Mouse (Mus musculus) bone marrow macrophage, adult 2 months (primary cell): ENCODE measurements around the gene Olfr718-ps1. TPM values are rescaled to one million over a fixed set of nuclear protein-coding genes. Genes with fewer than 3 reads are reported as not detected.

ENCODE experiments used
- H3K27ac ChIP-seq: 2 replicates; pipeline ENCODE4 v1.5.1; 2012; ENCODE audit warnings: low read depth, low read length; ENCODE audit not compliant: insufficient read depth
- H3K4me1 ChIP-seq: 2 replicates; pipeline ENCODE4 v1.6.1; 2012; ENCODE audit warnings: low read length; ENCODE audit not compliant: control insufficient read depth, insufficient read depth
- H3K4me3 ChIP-seq: 2 replicates; pipeline ENCODE4 v1.5.1; 2012; ENCODE audit warnings: mild to moderate bottlenecking, low read length, moderate library complexity; ENCODE audit not compliant: insufficient read depth
- CTCF ChIP-seq: IDR thresholded peaks from 2 replicates; pipeline ENCODE4 v1.5.1; 2012; ENCODE audit warnings: low read depth, mild to moderate bottlenecking, low read length, moderate library complexity
- POLR2A ChIP-seq: IDR thresholded peaks from 2 replicates; pipeline ENCODE4 v1.6.1; 2012; ENCODE audit warnings: mild to moderate bottlenecking, low read depth, low read length, borderline replicate concordance
- polyA plus RNA-seq: library from polyadenylated mRNA; stranded (reverse); fragments of >200 nt; gene quantifications from 2 replicates; pipeline ENCODE4 v1.2.4, GENCODE M21; 2012; ENCODE audit not compliant: missing spikeins, insufficient read depth, insufficient read length

Gene Olfr718-ps1
- polyA plus RNA-seq, 1 experiment, result not detected

DNA sequence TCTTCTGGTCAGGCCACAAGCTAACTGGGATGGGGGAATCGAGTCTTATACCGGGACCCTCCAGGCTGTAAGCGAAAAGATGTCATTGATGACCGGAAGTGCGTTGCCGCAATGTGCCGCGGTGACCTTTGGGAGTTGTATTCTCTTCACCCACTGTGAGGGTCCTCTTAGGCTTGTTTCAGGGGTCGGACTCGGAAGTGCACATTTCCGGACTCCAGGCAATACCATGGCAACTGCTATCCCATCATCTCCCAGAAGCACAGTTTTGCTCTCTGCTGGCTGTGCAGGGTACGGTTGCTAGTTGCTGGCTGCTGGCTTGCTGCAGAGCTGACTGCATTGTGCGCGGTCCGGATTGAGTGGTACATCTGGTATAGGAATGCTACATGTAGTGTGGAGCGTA lies 18.3 kb downstream of the Olfr718-ps1 start:
- no peak overlapping the region for H3K27ac ChIP-seq
- TF ChIP-seq CTCF (no peak), POLR2A (no peak)
- no peaks in the 10 kb centered on the region for H3K4me1 ChIP-seq
- H3K4me3 ChIP-seq, result no peak overlapping the region

DNA sequence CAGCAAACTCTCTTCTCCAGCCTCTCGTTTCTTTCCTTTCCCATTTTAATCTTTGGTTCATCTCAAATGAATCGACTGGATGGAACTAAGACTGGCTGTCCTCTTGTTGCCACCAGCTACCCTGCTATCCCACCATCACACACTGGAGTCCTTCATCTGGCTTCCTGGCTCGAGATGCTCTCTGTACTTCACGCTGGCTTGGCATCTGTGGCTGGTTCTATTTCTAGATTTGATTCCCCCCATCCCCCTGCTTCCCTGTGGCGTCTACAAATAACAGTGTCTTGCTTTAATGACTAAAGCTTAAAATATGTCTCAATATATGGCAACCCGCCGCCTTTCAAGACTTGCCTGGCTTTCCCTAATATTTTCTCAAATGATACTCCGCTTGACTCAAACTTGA lies 19.5 kb downstream of the Olfr718-ps1 start:
- no peak for TF ChIP-seq POLR2A
- TF ChIP-seq CTCF, result no peak
- Histone ChIP-seq H3K4me3 (no peak overlapping the region), H3K4me1 (no peaks in the 10 kb centered on the region), H3K27ac (no peak overlapping the region)

DNA sequence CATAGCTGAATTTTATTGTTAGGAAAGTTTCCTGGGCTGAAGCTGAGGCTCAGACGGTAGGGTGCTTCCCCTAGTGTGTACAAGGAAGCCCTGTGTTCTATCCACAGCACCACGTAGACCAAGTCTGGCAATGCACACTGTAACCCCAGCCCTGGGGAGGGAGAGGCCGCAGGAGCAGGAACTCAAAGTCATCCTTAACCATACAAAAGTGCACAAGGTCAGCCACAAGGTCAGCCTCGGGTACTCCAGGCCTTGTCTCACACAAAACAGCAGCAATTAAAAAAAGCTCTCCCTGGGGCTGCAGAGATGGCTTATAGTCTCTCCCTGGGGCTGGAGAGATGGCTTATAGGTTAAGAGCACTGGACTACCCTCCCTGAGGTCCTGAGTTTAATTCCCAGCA lies 20.5 kb downstream of the Olfr718-ps1 start:
- no peak for TF ChIP-seq CTCF
- no peak for TF ChIP-seq POLR2A
- H3K27ac ChIP-seq, result no peak overlapping the region
- H3K4me1 ChIP-seq, result no peaks in the 10 kb centered on the region
- H3K4me3 ChIP-seq, result no peak overlapping the region

DNA sequence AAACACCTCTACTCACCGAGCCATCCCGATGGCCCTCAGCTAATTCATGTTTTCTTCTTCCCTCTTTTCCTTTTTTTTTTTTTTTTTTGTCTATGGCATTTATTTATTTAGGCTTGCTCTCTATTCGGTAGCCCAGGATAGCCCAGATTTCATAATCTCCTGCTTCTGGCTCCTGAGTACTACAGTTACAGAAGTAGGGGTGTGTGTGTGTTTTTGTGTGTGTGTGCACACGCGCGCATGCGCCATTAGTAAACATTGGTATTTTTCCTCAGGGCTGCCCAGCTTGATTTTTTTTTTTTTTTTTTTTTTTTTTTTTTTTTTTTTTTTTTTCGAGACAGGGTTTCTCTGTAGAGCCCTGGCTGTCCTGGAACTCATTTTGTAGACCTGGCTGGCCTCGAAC lies 21.3 kb downstream of the Olfr718-ps1 start:
- Histone ChIP-seq H3K27ac (no peak overlapping the region), H3K4me3 (no peak overlapping the region), H3K4me1 (no peaks in the 10 kb centered on the region)
- no peak for TF ChIP-seq POLR2A
- no peak for TF ChIP-seq CTCF

DNA sequence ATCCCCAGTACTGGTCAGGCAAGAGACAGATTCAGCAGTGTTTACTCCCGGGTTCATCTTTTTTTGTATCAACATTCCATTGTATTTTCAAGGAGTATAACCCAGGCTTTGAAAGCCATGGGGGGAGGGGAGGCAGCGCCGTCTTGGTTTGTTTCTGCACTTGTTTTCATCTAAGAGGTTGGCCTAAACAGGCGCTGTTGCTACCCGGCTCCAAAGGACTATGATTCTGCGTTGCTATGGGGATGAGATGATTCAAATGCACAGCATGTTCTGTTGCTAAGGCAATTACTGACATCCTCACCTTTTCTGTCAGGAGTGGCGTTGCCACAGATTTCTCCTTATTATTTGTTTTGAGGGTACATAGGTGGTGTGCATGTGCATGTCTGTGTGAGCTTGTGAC lies 21.8 kb downstream of the Olfr718-ps1 start:
- TF ChIP-seq POLR2A, result no peak
- no peak for TF ChIP-seq CTCF
- Histone ChIP-seq H3K27ac (no peak overlapping the region), H3K4me1 (no peaks in the 10 kb centered on the region), H3K4me3 (no peak overlapping the region)

DNA sequence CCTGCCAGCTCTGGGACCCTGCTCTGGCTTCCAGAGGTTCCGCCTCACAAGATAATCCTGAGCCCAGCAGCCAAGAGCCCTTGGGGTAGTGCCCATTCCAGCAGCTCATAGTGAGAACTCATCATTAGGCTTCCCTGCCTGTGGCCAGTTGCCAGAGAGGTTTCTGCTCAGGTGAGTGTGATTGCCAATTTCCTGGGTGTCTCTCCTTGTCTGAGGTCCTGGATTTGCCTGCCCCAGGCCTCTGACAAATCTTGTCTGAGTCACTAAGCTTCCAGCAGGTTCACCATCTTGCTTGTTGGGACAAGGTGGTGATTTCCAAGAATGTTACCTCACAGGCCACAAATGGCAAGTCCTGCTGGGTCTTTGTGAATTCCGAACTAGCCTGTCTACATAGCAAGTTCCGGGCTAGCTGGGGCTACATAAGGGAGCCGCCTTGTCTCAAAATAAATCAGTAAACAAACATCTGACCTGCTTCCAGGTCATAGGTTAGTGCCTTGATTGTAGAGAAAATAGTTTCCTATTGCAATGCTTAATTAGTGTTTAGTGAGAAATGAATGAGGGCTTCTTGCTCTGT lies 22.5 kb downstream of the Olfr718-ps1 start:
- no peak for TF ChIP-seq POLR2A
- TF ChIP-seq CTCF, result no peak
- Histone ChIP-seq H3K4me1 (no peaks in the 10 kb centered on the region), H3K27ac (no peak overlapping the region), H3K4me3 (no peak overlapping the region)

DNA sequence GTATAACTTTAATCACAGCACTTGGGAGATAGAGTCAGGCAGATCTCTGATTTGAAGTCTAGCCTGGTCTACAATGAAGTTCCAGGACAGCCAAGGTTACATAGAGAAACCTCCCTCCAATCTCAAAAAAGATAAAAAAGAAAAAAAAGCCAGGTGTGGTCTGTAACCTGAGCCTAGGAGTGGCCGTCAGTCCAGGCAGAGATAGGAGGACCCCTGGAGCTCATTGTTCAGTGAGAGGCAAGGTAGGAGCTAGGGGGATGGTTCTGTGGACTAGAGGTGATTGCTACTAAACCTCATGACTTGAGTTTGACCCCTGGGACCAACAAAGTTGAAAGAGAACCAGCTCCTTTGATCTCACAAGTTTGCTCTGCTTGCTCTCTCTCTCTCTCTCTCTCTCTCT lies 24.7 kb downstream of the Olfr718-ps1 start:
- no peak for TF ChIP-seq CTCF
- no peak for TF ChIP-seq POLR2A
- no peak overlapping the region for H3K27ac ChIP-seq
- H3K4me1 ChIP-seq, result no peaks in the 10 kb centered on the region
- H3K4me3 ChIP-seq, result no peak overlapping the region

DNA sequence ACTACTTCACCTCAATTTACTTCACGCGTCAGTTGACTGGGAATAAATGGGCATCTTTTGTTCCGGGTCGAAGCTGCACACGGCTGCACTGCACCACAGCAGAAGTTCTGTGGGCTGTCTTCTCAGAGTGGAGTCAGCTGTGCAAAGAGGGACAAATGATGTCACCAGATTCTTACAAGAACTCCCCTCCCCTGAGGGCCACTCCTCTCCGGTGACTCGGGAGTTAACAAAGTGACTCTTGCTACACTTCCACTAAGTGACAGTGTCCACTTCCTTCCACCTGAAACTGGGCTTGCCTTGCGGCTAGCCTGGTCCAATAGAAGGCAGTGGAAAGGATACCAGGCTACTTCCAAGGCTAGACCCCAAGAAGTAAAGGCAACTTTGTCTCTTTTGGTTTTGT lies 25.3 kb downstream of the Olfr718-ps1 start:
- Histone ChIP-seq H3K27ac (no peak overlapping the region), H3K4me1 (no peaks in the 10 kb centered on the region), H3K4me3 (no peak overlapping the region)
- no peak for TF ChIP-seq POLR2A
- no peak for TF ChIP-seq CTCF

DNA sequence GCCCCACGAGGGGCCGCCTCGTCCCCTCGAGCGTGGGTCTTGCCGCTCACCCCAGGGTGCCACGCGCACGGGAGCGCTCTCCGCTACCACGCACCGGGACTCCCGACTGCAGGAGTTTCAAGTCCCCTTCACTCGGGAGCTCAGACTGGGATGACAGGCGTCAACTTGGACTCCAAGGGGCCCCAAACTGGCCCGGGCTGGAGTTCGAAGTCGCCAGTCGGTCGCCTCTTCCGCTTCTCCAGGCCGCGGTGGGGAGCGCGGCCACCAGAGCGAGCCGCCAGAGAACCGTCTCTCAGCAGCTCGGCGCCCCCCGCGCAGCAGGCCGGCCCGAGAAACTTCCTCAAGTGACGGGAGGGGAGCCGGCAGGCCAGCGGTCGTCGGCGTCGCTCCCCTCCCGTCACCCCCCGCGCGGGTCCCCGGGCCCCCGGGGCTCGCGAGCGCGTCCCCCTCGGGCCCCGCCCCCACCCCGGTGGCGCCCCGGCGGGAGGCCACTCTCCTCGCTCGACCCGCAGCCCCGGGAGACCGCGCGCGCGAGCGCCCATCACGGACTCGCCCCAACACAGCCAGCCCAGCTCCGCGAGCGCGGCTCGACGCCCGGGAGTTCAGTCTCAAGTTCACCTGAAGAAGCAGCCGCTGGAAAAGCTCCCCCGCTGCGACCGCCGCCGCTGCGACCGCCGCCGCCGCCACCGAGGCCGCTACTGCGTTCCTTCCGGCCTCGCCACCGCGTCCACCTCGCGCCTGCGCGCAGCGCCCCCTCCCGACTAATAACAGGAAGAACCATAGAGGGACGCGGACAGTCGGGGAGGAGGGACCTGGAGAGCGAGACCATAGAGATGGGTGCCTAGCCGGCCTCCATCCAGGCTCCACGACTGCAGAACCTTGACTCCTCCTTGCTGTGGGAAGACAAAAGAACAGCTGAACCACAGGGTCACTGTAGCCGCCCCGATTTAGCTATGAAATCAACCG lies 34.8 kb downstream of the Olfr718-ps1 start, which contains the start of gene Rnf216:
TSS of gene Rnf216 (minus strand) at position 714 of the 966 bp plus-strand sequence.
- H3K27ac ChIP-seq, result peak within 1 kb of the TSS; percentile 86
- TF ChIP-seq POLR2A (peak; percentile 14; the same call in 1 of the 2 replicates), CTCF (no peak)
- H3K4me1 ChIP-seq, result peaks cover 12% of the 10 kb centered on the region
- H3K4me3 ChIP-seq, result peak within 1 kb of the TSS; percentile 97

DNA sequence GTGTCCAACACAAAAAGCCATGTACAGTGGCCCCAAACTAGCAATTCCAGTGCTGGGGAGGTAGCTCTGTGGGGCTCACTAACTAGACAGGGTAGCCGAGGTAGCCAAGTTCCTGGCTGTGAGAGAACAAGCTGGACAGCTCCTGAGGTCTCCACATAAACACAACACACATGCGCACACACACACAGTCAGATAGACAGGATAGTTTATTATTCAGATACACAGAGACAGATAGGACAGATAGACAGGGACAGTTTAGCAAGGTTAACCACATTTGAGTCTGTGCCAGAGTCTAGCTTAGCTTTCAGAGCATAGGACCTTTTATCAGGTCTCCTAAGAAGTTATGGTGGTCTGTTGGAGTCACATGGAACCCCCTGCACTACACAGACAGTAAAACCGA lies 40.5 kb downstream of the Olfr718-ps1 start:
- Histone ChIP-seq H3K27ac (no peak overlapping the region), H3K4me1 (peaks cover 16% of the 10 kb centered on the region)
- TF ChIP-seq CTCF (no peak), POLR2A (no peak)

More for the DNA sequence above, 40.5 kb downstream of the Olfr718-ps1 start:
- H3K4me3 ChIP-seq, result no peak overlapping the region
